Mouse (Mus musculus): ENCODE measurements around the gene Col27a1.

DNA sequence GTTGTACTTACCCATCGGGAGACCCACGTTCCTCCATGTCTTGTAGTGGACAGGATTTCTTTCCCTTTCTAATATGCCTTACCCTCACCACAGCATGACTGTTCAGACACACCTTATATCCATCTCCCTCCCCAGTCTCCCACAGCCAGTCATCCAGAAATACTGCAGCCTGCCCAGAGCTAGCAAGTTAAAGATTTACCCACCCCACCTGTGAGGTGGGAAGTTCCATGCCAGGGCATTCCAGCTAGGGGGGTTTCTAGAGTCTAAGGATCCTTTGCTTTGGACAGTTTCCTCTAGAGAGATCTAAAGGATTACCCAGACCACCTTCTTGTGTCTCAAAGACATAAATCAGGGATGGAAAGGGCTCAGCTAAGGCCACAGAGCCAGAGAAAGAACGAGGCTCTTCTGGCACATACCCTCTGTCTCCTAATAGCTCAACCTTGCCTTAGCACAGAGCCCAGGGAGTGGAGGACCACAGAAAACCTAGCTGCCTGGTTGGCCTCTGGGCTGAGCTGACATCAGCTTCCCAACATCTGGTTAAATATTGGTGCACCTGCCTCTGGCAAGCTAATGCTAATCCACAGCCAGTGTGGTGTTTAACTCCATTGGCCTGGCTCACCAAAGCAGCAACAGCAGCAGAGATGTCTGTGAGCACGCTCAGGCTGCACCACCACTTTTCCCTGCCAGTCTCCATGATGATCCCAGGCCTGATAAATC, 41.7 kb upstream of the Col27a1 start, which contains the start of gene Kif12:
- TF ChIP-seq CTCF (IDR thresholded peaks at IDR 0.05; ENCODE audit: low read depth, low read length): no peak
- TF ChIP-seq POLR2A (IDR thresholded peaks at IDR 0.05; ENCODE audit: borderline replicate concordance, low read depth, low read length): no peak
